Mouse (Mus musculus) kidney, postnatal 14 days (tissue): ENCODE results near the gene Iqschfp.
A peak's percentile ranks its signal among the peaks of the same experiment; 100 is the strongest.

ENCODE experiments used
- DNase-seq: peaks from one replicate; pipeline ENCODE4 v3.0.0; 2022; ENCODE audit warnings: mixed read lengths

Iqschfp gene

DNA sequence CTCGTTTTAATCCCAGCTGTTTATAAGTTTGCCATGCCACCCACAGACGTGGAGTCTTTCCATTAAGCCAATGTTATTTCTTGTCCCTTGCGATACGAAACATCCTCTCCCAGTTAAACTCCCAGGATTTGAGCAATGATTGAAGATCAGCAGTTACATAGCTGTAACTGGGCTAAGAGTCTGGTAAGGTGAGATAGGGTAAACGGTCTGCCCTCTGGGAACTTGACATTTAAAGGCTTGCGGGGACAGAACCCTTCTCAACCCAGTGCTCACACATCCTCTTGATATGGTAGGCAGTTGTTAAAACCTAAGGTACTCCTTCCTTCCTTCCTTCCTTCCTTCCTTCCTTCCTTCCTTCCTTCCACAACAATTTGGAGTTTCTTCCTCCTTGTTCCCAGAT, 604.5 kb downstream of the Iqschfp start:
- DNase-seq, result no peak

DNA sequence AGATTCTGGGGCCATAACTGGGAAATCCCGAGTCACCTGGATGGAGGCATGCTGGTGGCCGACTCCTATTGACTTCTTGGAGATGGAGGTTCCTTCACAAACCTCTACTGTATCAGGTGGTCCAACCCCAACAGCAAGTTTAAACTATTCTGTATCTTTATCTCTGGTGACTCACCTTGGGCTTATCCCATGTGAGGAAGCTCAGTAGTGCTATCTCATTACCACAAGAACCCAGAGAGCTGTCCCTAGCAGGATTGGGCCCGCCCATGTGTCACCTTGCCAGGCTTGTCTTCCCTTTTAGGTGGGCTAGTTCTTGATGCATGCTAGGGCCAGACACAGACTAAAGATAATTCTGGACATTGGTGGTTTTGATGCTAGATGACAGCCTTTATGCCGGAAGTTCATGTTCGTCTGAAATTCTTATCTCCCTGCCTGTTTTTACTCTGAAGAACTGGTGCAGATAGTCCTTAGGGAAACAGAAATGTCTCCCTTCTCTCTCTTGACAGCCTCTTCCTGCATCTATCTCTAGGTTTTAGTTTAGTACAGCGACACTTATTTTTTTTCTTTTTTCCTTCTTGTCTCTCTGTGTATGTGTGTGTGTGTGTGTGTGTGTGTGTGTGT, 607.6 kb downstream of the Iqschfp start:
- no peak for DNase-seq

DNA sequence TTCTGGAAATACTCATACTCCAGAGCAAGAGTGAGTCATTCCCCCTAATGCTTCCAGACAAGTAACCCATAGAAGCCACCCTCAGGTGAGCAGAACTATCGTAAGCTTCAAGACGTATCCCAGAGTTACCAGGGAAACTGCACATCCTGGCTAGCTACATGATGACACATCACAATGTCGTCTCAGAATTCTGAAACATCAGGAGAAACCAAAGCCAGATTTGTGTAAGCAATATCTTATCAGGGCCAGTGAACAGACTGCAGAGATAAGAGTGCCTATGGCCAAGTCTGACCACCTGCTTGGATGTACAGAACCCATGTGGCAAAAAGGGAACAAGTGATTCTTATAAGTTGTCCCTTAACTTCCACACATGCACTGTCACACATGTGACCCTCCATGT, 612.8 kb downstream of the Iqschfp start:
- DNase-seq, result no peak

DNA sequence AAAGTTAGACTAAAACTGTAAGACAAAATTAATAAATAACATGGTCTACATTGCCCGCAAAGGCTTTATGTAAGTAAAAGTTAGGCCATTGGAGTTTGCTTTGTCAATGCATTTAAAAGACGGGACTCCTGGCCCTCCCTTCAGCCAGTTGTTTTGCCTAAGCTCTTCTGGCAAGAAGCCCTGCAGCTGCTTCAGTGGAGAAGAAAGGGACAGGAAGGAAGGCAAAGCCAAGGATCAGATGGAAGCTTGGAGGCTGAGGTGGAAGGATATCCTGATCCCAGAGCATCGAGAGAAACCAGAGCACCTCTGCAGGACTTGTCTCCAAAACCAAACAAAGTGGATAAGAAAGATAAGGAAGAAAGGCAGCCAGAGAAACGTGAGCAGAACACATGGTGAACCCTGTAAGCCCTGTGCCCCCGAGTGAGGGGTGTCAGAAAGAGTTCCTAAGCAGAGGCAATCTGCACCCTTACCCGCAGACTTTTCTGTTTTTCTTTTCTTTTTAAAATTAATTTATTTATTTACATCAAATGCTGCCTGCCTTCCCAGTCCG, 614.8 kb downstream of the Iqschfp start:
- DNase-seq, result peak; percentile 62

DNA sequence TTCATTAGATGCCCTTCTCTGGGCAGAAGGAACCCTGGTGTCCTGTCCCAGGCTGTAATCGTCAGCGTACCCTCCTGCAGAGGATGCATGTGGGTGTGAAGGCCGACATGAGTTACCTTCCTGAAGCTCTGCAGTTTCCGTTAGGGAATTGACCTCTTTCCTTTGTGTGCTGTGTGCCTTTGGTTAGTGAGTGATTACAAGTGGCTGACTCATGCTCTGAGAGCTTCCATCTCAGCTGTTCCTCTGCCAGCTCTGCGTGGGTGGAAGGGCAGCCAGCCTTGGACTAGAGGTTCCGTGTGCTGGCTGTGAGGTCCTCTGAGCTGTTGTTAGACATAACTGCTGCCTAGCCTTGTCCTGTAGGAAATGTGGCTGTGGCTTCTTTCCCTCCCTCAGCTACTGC, 616.6 kb downstream of the Iqschfp start:
- DNase-seq, result peak; percentile 78

DNA sequence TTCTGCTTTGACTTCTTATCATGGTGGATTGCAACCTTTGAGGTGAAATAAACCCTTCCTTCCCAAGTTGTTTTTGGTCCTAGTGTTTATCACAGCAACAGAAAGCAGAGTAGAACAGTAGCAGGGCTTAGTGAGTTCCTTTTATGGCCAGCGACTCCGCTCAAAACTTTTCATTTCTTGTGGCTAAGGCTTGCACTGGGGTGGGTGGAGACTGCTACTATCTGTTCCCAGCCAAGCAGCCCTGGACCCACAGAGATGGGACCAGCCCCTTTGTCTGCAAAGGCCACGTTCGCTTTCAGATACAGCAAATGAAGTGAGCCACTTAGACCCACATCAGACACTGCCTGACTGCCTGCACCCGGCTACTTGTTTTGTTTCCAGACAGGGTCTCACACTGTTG, 618.8 kb downstream of the Iqschfp start:
- DNase-seq, result no peak

DNA sequence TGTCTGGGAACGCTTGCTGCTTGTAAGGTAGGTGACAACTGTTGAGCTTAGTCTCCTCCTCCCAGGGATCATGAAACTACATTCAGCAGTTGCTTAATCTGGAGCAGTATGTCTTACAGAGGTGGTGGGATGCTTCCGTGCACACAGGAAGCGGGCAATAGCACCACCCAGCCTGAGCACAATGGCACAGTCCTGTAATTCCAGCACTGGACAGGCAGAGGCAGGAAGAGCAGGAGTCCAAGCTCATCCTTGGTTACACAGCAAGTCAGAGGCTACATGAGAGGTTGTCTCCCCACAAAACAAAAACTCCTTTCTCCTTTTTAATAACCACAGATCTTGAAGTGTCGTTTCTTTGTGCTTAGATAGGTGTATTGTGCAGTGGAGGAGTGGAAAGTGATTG, 619.7 kb downstream of the Iqschfp start:
- peak; percentile 41 for DNase-seq

DNA sequence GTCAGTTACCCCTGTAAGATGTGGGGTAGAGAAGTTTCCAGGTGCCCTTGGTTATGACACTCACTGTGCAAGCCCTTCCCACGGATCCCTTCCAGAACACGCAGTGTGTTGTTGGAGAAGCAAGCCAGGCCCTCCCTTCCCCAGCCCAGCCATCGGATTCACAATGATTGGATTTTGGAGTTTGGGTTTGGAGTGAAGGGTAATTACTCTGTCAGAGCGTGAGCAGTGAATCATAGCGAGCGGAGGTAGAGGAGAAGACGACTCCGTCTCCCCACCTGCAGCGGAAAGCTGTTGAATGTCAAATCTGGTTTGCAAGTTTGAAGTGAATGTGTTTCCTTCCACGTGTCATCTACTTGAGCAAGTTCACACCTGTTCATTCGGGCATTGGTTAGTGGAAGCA, 620.3 kb downstream of the Iqschfp start:
- DNase-seq, result no peak

DNA sequence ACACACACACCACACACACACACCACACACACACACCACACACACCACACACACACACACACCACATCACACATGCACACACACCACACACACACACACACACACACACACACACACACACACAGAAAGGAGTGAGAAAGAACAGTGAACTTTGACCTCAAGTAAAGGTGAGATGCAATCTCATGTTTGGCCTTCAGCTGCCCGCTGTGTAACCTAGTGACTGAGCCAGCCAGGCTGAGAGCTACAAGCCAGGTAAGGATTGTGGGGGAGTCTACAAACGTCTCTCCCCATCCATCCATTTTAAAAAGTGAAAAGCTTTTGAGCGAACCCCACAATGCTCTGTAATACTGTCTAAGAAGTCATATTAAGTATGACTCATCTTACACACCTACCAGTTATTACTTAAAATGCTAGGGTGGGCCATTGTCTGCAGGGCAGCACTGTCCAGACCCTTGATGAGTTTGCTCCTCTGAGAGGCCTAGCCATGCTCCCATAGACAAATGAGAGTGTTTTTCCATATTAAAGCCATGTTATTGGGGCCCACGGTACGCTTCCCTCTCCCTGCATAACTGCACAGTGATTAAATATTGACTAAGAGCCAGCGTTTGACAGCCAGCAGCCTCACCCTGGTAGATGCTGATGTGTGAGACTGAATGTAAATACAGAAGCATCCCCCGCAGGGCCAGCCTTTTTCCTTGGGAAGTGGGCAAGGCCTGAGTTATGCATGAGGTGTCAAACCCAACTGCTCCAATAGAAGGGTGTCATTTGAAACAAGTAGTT, 621.5 kb downstream of the Iqschfp start:
- DNase-seq, result peak; percentile 52

DNA sequence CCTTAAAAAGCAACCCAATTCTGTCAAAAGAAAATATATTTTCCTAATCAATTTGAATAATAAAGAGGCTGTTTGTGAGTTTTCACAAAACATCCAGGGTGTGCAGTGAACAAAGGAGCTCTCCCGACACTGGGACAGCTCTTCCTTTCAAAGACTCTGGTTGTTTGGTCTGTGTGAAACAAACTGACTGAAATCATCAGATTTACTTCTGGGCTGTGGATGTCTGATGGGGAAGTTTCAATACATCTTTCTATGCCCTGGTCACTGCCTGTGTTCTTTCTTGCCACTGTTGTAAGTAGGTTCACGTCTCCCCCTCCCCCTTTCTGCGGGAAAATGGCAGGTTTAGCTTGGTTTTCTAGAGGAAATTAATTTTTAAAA, 622.1 kb downstream of the Iqschfp start:
- no peak for DNase-seq

DNA sequence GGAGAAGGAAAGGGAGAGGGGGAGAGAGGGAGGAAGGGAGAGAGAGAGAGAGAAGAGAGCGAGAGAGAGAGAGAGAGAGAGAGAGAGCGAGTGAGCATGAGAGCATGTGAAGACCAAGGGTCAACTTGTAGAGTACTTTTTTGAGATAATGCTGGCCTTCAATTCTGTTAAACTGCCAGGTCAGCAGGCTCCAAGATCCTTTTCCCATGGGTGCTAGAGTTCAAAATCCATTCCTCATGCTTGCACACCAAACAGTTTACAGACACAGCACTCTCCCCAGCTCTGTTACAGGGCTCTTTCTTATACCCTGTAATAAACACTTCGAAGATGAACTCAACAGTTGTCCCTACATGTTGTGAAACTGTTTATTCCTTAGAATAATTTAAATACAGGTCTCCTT, 622.7 kb downstream of the Iqschfp start:
- DNase-seq, result peak; percentile 60

DNA sequence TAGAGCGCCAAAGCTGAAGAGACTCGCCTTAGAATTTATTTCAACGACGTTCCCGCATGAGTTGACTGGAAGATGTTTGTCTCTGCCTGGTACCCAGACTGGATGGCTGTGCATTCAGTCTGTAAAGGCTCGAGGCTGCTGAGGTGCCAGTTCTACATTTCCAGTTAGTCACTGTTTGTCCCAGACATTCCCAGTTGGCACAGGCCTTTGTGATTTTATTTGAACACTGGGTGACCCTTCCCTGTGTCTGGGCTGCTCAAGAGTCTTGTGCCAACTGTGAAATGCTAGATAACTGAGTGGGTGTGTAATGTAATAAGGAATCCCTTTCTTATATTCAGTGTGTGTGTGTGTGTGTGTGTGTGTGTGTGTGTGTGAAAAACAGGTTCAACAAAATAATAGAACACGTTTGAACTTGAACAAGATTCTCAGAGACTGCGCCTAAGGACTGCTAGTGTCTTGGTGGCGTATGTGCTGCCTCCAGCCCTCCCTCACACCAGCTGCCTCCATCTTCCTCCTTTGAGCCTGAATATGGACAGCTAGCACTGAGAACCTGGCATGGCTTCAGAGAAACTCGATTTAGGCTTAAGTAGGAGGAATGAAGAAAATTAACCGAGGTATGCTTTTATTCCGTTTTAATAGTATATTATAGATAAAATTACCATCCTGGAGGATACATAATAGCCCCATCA, 624.5 kb downstream of the Iqschfp start:
- DNase-seq, result no peak

DNA sequence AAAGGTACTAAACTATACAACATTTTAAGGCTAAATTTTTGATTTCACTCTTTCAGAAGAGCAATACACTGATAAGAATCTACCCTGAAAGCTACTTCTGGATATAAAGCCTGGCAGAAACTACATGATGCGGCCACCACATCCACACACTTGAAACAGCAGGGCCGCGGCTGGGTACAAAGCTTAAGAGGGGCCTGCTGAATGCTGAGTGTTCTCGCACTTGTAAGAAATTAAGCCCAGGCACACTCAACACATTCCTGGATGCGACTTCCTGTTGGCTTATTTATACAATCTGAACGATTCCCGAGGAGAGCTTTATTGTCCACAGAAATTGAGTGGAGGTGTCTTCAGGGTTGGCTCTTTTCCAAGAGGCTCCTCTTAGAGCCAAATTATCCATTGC, 625.2 kb downstream of the Iqschfp start:
- DNase-seq, result no peak

DNA sequence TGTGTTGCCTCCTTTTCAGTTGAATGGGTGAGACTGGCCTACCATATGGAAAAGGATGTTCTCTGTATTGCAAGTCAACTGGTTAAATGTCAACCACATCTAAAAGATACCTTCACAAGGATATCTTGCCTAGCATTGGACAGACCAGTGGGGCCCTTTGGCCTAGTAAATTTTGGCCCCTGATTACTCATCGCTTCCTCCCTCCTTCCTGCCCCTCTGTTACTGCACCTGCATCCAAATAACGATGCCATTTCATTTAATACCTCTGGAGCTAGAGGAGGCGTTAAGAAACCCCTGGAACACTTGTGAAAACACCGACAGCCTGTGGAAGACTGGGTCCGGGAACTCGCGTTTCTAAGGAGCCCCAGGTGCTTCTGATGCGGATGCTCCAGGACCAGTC, 626.0 kb downstream of the Iqschfp start:
- DNase-seq, result no peak

DNA sequence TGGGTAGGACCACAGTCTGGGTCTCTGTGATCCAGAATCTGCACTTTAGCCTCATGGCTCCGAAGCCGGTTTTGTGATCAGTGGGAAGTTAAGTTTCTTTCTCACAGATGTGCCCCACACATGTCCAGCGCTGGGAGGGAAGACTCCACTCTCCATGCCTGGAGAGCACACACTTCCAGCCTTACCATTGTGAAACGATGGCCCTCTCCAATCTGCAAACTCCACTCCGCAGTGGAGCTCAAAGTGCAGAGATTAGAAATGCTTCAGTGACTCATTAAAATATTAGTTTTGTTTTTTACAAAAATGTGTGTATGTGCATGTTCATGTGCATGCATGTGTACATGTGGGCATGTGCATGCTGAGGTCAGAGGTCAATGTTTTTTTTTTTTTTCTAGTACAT, 626.6 kb downstream of the Iqschfp start:
- DNase-seq, result no peak

DNA sequence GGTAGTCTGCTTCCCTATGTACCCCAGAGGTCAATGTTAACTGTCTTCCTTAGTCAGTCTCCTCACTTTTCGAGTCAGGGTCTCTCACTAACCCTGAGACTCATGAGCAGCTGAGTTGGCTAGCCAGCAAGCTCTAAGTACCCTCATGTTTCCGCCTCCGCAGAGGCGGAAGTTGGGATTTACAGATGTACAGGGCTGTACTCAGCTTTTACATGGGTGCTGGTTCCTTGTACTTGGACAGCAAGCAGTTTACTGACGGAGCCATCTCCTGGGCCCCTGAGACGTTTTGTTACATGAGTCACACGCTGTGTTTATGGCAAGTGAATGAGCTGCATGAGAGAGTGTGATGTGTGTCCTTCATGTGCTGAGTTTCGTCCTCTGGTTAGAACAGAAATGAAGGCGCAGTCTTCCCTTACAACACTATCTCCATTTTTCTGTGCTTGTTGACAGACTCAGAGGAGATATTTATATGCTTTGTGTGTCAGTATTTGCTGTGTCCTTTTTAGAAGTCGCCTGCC, 633.4 kb downstream of the Iqschfp start:
- DNase-seq, result no peak

DNA sequence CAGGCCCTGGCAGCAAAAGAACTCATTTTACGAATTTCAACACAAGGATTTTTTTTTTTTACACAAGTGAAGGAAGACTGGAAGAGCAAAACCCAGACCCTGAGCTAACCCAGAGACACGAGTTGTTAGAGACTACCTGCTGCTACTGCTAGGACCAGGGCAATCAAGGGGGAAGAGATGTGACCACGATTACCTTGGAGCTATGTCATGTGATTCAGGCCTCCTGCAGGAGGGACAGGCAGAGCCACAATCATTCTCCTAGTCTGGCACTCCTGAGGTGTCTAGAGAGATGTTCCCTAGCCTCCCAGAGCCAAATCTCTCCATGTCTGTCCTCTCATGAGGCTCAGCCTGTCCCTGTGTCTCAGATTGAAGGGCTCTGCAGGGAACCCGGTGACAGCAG, 634.4 kb downstream of the Iqschfp start:
- DNase-seq, result no peak

DNA sequence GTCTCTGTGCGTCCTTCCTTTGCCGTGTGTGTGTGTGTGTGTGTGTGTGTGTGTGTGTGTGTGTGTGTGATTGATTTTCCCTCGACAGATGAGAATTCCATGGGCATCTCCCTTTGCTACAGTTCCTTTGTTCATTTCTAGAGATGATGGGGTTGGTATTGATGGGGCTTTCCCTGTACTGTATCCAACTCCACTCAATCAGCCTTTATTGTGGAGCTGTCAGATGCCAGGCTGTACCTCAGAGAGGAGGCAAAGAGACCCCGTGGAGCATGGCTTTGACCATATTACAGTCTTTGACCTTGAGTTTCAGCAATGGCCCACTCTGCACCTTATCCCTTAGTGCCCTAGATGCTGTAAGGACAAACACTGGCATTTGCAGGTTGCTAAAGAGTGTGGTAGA, 635.1 kb downstream of the Iqschfp start:
- DNase-seq, result no peak

DNA sequence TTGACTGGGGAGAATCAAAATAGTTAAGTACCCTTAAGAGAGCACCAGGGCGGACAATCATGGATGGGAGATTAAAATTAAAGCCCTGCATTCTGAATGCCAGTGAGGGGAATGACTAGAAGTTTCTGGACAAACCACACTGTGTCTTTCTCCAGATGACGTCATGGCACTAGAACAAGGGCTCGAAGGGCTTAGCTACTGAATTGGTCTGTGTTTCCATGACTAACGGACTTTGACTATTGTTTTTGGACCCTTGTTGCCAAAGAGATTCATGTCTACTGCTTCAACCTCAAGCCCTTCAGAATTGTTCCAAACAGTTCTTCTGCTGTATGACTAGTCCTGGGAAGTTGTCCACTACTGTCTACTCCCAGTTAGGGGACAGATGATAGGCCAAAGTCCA, 639.9 kb downstream of the Iqschfp start:
- DNase-seq, result no peak

DNA sequence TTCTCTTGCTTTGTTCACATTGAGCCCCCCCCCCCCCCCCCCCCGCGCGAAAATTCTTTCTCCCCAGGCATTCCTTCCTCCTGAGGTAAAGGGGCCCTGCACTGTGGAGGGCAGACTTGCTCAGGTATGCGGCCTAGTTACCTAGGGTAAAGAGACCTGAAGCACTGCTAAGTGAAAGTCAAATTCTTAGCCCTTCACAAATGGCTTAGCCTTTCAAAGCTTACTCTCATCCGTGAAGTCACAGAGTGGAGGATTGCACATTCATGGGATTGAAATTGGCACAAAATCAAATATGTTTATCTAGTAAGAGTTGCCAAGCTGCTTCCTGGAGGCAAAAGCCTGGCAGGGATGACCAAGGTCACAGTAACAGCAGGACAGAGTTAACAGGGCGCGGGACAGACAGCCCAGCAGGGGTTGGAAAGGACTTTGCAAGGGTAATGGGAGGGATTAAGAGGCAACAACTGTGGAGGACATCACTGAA, 642.6 kb downstream of the Iqschfp start:
- peak; percentile 76 for DNase-seq

DNA sequence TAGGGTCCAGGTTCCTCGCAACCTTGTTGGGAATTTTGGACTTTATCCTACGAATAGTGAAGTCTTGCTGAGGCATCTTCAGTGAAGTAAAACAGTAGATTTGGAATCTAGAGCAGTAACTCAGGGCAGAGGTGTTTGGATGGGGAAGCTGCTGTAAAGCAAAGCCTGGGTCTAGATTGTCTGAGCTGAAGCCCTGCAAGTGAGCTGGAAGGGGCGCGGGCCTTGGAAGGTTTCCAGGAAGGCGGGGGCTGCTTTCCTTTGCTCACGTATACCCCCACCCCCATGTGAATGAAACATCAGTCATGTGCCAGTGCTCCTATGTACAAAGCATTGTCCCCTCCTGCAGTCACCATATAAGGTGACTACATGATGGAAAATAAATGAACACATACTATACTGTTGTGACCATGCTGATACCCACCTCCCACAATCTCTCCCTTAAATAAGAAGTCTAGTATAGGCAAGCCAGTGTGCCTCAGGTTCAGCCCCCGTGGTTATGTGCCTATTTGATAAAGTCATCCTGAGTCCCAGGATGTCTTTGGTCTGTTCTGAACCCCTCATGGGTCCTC, 643.2 kb downstream of the Iqschfp start:
- DNase-seq, result peak; percentile 31

DNA sequence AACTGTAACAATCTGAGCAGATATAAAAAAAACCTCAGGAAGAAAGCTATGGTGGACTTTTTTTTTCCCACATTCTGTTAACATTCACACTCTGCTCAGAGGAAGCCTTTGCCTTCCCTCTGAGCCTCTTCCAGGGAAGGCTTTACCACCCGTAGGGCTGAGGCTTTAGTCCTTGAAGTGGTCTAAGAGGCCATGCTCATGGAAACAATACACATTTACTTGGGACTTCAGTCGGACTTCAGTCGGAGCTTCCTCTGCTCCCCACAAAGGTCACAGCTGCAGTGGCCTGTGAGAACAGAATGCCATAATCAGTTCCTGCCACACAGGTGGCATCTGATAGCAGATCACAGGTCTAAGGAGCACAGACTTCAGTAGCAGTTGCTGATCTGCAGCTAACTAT, 644.0 kb downstream of the Iqschfp start:
- DNase-seq, result no peak

DNA sequence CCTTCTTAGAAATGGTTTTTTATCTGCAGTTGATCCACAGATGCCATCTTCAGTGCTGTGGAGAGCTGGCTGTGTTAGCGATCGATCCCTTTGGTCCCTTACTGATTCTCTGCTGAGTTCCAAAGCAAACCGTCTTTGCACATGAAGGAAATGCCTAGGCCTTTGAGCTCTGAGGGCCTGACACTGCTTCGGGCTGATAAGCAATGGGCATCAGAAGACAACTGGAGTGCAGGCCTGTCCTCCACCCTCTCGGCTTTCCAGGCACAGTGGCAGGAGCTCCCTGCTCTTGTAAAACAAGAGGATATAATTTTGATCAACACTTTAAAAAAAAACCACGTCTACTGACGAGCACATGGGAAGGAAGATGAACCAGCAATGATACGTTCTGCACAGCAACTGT, 649.7 kb downstream of the Iqschfp start:
- no peak for DNase-seq
